Mouse (Mus musculus) MN1 (cell line): ENCODE results near the gene Mgp.
A peak's percentile ranks its signal among the peaks of the same experiment; 100 is the strongest.

Source experiments
- DNase-seq: peaks from one replicate; pipeline ENCODE4 v3.0.0-alpha.2; 2016; ENCODE audit warnings: low spot score

Gene Mgp

GRCm38 (mm10) chr6:136875670-136876069 is at the start of gene Mgp:
Gene Mgp (minus strand): TSS chr6:136875823.
- no peak for DNase-seq

GRCm38 (mm10) chr6:136925049-136925448 is 49.4 kb upstream of the Mgp start:
- DNase-seq, result no peak

GRCm38 (mm10) chr6:136923532-136923931 is 47.9 kb upstream of the Mgp start, which contains the start of gene Pde6h:
Gene Pde6h (plus strand): TSS chr6:136923832.
- DNase-seq, result no peak

- DNase-seq, result no peak
These were observed 47.2 kb upstream of the Mgp start for GRCm38 (mm10) chr6:136922871-136923270.

- DNase-seq, result no peak
These were observed 46.5 kb upstream of the Mgp start, which contains the start of gene Erp27 for GRCm38 (mm10) chr6:136922080-136922479. Gene Erp27 (minus strand): TSS chr6:136922180.

- DNase-seq, result no peak
These were observed 46.0 kb upstream of the Mgp start for GRCm38 (mm10) chr6:136921601-136922000.

GRCm38 (mm10) chr6:136920320-136921257 is 45.0 kb upstream of the Mgp start:
- DNase-seq, result peak; percentile 18

GRCm38 (mm10) chr6:136917885-136918284 is 42.3 kb upstream of the Mgp start:
- no peak for DNase-seq

GRCm38 (mm10) chr6:136915721-136916395 is 40.2 kb upstream of the Mgp start:
- DNase-seq, result no peak

- DNase-seq, result no peak
These were observed 38.6 kb upstream of the Mgp start for GRCm38 (mm10) chr6:136914234-136914633.

GRCm38 (mm10) chr6:136913384-136914126 is 37.9 kb upstream of the Mgp start:
- no peak for DNase-seq

- no peak for DNase-seq
These were observed 37.2 kb upstream of the Mgp start for GRCm38 (mm10) chr6:136912751-136913265.

GRCm38 (mm10) chr6:136910247-136910890 is 34.7 kb upstream of the Mgp start:
- no peak for DNase-seq

- no peak for DNase-seq
These were observed 31.3 kb upstream of the Mgp start for GRCm38 (mm10) chr6:136906937-136907293.

- no peak for DNase-seq
These were observed 30.8 kb upstream of the Mgp start for GRCm38 (mm10) chr6:136906283-136906936.

GRCm38 (mm10) chr6:136903885-136904470 is 28.4 kb upstream of the Mgp start:
- no peak for DNase-seq

GRCm38 (mm10) chr6:136902527-136902926 is 26.9 kb upstream of the Mgp start:
- no peak for DNase-seq

- no peak for DNase-seq
These were observed 25.4 kb upstream of the Mgp start for GRCm38 (mm10) chr6:136901010-136901409.

GRCm38 (mm10) chr6:136900369-136901009 is 24.9 kb upstream of the Mgp start:
- DNase-seq, result no peak

- DNase-seq, result no peak
These were observed 23.3 kb upstream of the Mgp start for GRCm38 (mm10) chr6:136898954-136899353.
